Mouse (Mus musculus): Measurements from ENCODE around the gene Morf4l1. TPM values are rescaled to one million over a fixed set of nuclear protein-coding genes. Genes with fewer than 3 reads are reported as not detected.
"Not testable (repeated sequence)": the region's sequence is repeated elsewhere in the genome, so short reads cannot be mapped to it uniquely, and the experiment has no call there.

The Morf4l1 gene
- total RNA-seq, 2 experiments from 2014 or later = 325 to 333 TPM

GRCm38 (mm10) chr9:90060574-90060875, 54.0 kb downstream of the Morf4l1 start:
- no peak for DNase-seq

GRCm38 (mm10) chr9:90059828-90060573, 54.6 kb downstream of the Morf4l1 start:
- DNase-seq = no peak

- no peak for DNase-seq
Observed at GRCm38 (mm10) chr9:90056716-90057115, 57.9 kb downstream of the Morf4l1 start.

GRCm38 (mm10) chr9:90055911-90056310, 58.7 kb downstream of the Morf4l1 start:
- DNase-seq = no peak

GRCm38 (mm10) chr9:90055409-90055808, 59.2 kb downstream of the Morf4l1 start:
- no peak for DNase-seq

GRCm38 (mm10) chr9:90054371-90055145, 60.0 kb downstream of the Morf4l1 start:
- DNase-seq = peak; percentile 77

GRCm38 (mm10) chr9:90053852-90054251, 60.7 kb downstream of the Morf4l1 start, which contains the start of gene Ctsh:
TSS of gene Ctsh (plus strand) at chr9:90054152.
- no peak for DNase-seq

GRCm38 (mm10) chr9:90047937-90048627, 66.5 kb downstream of the Morf4l1 start:
- DNase-seq = no peak

- no peak for DNase-seq
Observed at GRCm38 (mm10) chr9:90045191-90045590, 69.4 kb downstream of the Morf4l1 start.

- DNase-seq = not testable (repeated sequence)
Observed at GRCm38 (mm10) chr9:90042906-90043305, 71.7 kb downstream of the Morf4l1 start.

Other genes with a start within 250 kb of the Morf4l1 start
- gene Rasgrf1, start 204.9 kb downstream of the Morf4l1 start, total RNA-seq (2021) = not detected
- gene Ctsh, start 60.6 kb downstream of the Morf4l1 start, total RNA-seq (2021) = 10 to 100 TPM; 41.3 to 46.8 TPM
- 10 to 100 TPM; 17.5 to 17.6 TPM for gene Adamts7, start 48.3 kb upstream of the Morf4l1 start, total RNA-seq (2021)
- gene Tbc1d2b, start 156.0 kb upstream of the Morf4l1 start, total RNA-seq (2021) = 10 to 100 TPM; 14.4 to 18.1 TPM